Mouse (Mus musculus) testis, adult 2 months (tissue): ENCODE measurements at regions not wholly inside any gene's neighbourhood (a gene's known extent, or its start where the extent isn't known, plus 50 kb on each side); places are given as distances from the start of the nearest gene placed in this dataset.

Experiments used
- CTCF ChIP-seq: fragments of 200-500 bp; IDR thresholded peaks from 2 replicates; pipeline ENCODE4 v1.5.1; 2012; ENCODE audit warnings: low read depth, mild to moderate bottlenecking, inconsistent platforms, low read length, moderate library complexity; ENCODE audit not compliant: control insufficient read depth, insufficient read depth, insufficient replicate concordance
- POLR2A ChIP-seq: fragments of 200-500 bp; IDR thresholded peaks from 2 replicates; pipeline ENCODE4 v1.6.1; 2012; ENCODE audit warnings: low read depth, mild to moderate bottlenecking, inconsistent platforms, low read length, moderate library complexity; ENCODE audit not compliant: control insufficient read depth

GRCm38 (mm10) chr9:120691971-120692401 lies 120.7 kb downstream of the Rpl14 start:
- TF ChIP-seq POLR2A (no peak), CTCF (no peak)
